Mouse (Mus musculus) embryonic fibroblast, embryonic 13.5 days (primary cell): ENCODE measurements around the gene Ube2c. TPM values are rescaled to one million over a fixed set of nuclear protein-coding genes. Genes with fewer than 3 reads are reported as not detected.

Experiments
- H3K27ac ChIP-seq: 2 replicates; pipeline ENCODE4 v1.5.1; 2012; ENCODE audit warnings: low read length, control low read depth, inconsistent platforms; ENCODE audit not compliant: insufficient read depth
- H3K4me1 ChIP-seq: 2 replicates; pipeline ENCODE4 v1.6.1; 2011; ENCODE audit warnings: low read length; ENCODE audit not compliant: control insufficient read depth, insufficient read depth
- H3K4me3 ChIP-seq: 2 replicates; pipeline ENCODE4 v1.5.1; 2011; ENCODE audit warnings: mild to moderate bottlenecking, control low read depth, low read length; ENCODE audit not compliant: insufficient read depth
- CTCF ChIP-seq: IDR thresholded peaks from 2 replicates; pipeline ENCODE4 v1.5.1; 2011; ENCODE audit warnings: mild to moderate bottlenecking, control low read depth, low read length, moderate library complexity, borderline replicate concordance; ENCODE audit not compliant: insufficient read depth
- POLR2A ChIP-seq: IDR thresholded peaks from 2 replicates; pipeline ENCODE4 v1.6.1; 2011; ENCODE audit warnings: low read depth, mild to moderate bottlenecking, control low read depth, low read length, moderate library complexity
- polyA plus RNA-seq: library from polyadenylated mRNA; stranded (reverse); fragments of >200 nt; gene quantifications from 2 replicates; pipeline ENCODE4 v1.2.4, GENCODE M21; 2011; ENCODE audit warnings: low read depth; ENCODE audit not compliant: missing spikeins, insufficient read length

Gene Ube2c
- polyA plus RNA-seq, 1 experiment = 146 TPM

DNA sequence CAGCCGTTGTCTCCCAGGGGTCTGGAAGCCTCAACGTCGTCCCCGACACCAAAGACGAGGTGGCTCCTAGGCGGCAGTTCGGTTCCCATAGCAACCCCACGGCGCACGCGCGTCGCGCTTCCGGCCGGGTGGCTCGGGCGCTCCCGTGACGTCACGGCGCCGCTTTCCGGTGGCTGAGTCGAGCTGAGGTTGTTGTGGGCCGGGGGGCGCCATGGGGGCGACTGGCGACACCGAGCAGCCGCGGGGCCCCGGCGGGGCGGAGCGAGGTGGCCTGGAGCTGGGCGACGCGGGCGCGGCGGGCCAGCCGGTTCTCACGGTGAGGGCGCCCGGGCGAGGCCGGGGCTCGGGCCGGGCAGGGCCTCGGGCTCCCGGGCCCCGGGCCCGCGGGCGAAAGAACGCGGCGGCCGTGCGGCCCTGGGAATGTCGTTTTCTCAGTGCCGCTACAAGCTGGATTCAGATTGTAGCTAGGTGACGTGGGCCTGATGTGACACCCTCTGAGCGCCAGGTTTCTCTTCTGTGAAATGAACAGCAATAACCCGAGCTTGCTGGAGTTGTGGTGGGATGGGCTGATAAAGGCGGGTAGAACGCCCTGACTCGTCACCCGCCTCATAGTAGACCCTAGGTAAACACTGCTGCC, 23.7 kb upstream of the Ube2c start, which contains the start of the genes Wfdc3 and Dnttip1:
TSS of gene Wfdc3 (minus strand) at position 89 of the 637 bp plus-strand sequence.
TSS of gene Dnttip1 (plus strand) at position 141 of the 637 bp plus-strand sequence.
- H3K4me1 ChIP-seq = peaks cover 7% of the 10 kb centered on the region
- TF ChIP-seq POLR2A (peak; percentile 40), CTCF (no peak)
- H3K4me3 ChIP-seq = peak within 1 kb of the TSS; percentile 71
- H3K27ac ChIP-seq = no peak within 1 kb of the TSS

DNA sequence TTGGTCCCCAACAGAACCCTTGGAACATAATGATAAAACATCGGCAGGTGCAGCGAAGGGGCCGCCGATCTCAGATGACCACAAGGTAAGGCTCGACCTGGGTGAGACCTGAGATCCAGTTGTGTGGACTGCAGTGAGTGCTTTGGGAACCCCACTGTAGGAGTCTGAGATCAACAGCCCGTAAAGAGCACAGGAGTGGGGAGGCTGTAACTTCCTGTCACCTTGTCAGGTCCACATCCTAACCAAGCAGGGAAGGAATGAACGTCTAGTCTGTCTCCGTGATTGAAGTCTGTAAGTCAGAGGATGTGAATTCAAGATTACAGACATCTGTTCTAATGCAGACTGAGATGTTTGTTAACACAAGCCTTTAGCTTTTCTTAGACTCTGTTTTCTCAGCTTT, 23.0 kb upstream of the Ube2c start:
- TF ChIP-seq POLR2A = no peak
- no peak for TF ChIP-seq CTCF
- peak overlapping the region; percentile 71 for H3K4me3 ChIP-seq
- H3K4me1 ChIP-seq = peaks cover 7% of the 10 kb centered on the region
- no peak overlapping the region for H3K27ac ChIP-seq

DNA sequence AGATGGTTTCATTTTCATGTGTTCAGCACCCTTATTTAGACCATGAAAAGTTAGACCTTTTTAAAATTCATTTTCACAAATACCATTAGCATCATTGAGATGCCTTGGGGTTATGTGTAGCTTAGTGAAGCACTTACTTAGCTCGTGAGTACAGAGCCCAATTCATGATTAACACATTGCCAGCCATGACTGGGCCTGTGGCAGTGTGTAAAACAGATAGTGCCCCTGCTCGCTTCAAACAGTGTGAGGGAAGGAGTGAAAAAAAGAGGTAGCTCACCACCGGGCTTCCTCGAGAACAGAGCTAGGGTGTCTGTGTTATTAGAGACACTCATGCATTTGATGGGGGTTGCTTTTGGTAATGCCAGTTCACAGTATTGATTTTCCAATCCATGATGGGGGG, 21.5 kb upstream of the Ube2c start:
- Histone ChIP-seq H3K27ac (no peak overlapping the region), H3K4me1 (peaks cover 7% of the 10 kb centered on the region)

DNA sequence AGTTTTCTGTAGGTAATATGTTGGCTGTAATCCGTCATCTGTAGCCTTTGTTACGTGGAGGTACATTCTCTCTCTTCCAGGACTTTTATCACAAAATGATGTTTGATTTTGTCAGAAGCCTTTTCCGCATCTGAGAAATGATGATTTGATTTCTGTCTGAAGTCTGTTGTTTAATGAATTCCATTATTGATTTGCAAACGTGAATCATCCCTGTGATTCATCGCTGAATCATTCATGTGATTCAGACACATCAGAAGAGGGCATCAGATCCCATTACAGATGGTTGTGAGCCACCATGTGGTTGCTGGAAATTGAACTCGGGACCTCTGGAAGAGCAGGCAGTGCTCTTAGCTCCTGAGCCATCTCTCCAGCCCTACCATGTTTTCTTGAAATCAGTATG, 20.7 kb upstream of the Ube2c start:
- Histone ChIP-seq H3K27ac (peak overlapping the region; percentile 54; the same call in 1 of the 2 replicates), H3K4me3 (no peak overlapping the region), H3K4me1 (peaks cover 7% of the 10 kb centered on the region)
- TF ChIP-seq CTCF (no peak), POLR2A (no peak)

More for the DNA sequence above, 21.5 kb upstream of the Ube2c start:
- H3K4me3 ChIP-seq = no peak overlapping the region
- TF ChIP-seq POLR2A = no peak
- no peak for TF ChIP-seq CTCF

DNA sequence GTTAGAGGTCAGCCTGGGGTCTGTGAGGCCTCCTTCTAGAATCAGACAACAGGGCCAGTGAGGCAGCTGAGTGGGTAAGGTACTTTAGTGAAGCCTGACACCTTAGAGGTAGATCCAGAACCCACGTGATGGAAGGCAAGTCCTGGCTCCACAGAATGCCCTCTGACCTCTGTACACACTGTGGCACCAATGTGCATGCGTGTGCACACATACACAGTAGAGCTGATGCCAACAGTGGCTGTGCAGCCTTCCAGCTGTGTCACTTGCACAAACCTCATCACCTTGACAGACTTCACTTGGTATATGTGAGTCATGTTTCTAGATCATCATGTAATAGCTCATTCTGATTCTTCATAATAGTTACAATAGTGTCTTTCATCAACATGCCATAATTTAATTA, 17.2 kb upstream of the Ube2c start:
- H3K4me1 ChIP-seq = peaks cover 5% of the 10 kb centered on the region
- no peak overlapping the region for H3K4me3 ChIP-seq
- TF ChIP-seq CTCF (no peak), POLR2A (no peak)
- no peak overlapping the region for H3K27ac ChIP-seq

DNA sequence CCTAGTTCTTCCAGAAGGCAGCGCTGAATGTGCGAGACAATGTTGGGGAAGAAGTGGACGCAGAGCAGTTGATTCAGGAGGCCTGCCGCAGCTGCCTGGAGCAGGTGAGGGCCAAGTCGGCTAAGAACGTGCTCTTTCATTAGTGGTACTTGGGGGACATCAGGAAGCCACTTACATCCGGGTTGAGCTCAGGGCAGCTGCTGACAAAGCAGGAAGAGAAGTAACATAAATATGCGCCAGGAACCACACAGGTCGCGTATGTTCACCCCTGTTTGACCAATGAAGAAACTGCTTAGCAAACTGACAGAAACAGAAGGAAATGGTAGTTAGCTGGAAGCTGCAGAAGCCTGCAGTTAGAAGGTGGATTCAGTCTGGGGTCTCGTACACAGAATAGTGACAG, 15.6 kb upstream of the Ube2c start:
- no peaks in the 10 kb centered on the region; the same call in 1 of the 2 replicates for H3K4me1 ChIP-seq
- TF ChIP-seq POLR2A = no peak
- TF ChIP-seq CTCF = no peak

DNA sequence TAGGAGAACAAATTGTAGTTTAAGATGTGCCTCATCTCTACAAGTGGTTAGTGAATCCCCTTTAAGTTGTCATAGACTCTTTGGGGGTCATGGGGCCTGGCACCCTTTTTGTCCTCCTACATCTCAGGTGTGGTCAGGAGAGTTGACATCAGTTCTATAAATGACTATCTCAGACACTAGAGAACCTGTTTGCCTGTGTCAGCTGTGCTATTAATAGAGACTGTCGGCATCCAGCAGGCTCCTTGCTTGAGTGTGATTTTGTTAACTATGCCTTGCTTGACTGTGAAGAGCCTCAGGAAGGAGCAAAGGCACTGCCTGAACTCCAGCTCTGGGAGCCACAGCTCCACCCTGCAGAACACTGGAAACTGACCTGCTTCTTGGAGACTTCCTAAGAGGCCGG, 14.9 kb upstream of the Ube2c start:
- Histone ChIP-seq H3K27ac (no peak overlapping the region), H3K4me3 (no peak overlapping the region), H3K4me1 (no peaks in the 10 kb centered on the region)
- no peak for TF ChIP-seq CTCF

More for the DNA sequence above, 15.6 kb upstream of the Ube2c start:
- H3K4me3 ChIP-seq = no peak overlapping the region
- H3K27ac ChIP-seq = no peak overlapping the region

DNA sequence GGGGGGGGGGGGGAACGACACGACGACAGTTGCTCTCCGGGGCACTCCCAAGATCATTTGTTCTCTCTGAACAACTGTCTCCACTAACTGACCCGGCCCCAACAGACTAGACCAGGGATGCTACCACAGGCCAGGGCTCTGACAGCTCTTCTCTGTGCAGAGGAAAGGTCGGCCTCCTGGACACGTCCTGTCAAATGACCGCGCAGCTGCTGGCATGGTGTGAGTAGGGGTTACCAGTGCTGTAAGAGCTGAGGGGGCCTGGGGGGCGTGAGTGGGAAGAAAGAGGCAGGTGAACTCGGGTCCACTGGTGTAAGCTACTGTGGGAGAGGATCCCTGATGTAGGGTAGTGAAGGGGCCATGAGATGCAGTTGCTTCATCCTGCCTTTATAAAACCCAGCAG, 11.9 kb upstream of the Ube2c start:
- TF ChIP-seq CTCF (no peak), POLR2A (no peak)
- no peaks in the 10 kb centered on the region for H3K4me1 ChIP-seq
- H3K4me3 ChIP-seq = no peak overlapping the region
- H3K27ac ChIP-seq = no peak overlapping the region

DNA sequence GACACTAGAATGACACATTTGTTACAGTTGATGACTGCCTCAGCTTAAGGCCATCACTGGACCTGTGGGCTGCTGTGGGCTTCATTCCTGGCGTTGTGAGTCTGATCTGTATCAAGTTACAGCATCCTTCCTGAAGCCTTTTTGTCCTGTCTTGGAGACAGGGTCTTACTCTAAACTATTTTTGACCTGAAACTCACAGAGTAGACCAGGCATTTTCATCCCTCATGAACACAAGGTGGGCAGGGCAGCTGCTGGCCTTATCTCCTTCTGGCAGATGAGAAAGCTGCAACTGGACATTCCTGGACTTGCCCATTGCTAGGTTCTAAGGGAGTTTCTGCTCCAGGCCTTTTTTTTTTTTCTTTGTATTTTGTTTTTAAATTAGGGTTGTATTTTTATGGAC, 11.0 kb upstream of the Ube2c start:
- H3K4me1 ChIP-seq = no peaks in the 10 kb centered on the region
- TF ChIP-seq POLR2A (no peak), CTCF (no peak)
- H3K27ac ChIP-seq = no peak overlapping the region
- H3K4me3 ChIP-seq = no peak overlapping the region

DNA sequence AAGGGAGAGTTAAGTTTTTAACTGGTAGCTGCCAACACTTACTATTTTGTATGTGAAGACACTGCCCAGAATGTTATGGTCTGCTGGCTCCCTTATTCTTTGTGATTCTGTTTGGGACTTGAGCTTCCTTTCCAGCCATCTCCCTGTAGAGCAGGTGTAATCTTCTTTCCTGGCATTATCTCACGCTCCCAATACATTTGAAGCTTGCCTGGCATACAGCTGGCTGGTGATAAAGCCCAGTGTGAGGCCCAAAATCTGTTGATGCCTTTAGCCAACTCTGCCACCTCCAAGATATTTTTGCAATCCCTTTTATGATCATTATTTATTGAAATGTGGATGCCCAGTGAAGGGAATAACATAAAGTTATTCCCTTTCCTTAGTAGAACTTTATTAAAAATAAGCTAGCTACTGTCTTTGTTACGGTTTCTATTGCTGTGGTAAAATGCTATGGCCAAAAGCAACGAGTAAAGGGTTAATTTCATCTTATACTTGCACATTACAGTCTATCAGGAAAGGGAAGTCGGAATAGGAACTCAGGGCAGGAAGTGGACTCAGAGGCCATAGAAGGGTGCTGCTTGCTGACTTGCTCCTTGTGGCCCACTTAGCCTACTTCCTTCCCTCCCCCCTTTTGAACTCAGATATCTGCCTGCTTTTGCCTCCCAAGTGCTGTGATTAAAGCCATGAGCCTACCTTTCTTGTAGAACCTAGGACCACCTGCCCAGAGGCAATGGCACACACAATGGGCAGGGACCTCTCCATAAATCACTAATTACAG, 9.5 kb upstream of the Ube2c start:
- TF ChIP-seq CTCF (no peak), POLR2A (no peak)

More for the DNA sequence above, 9.5 kb upstream of the Ube2c start:
- Histone ChIP-seq H3K4me3 (no peak overlapping the region), H3K4me1 (no peaks in the 10 kb centered on the region), H3K27ac (no peak overlapping the region)
